Mouse (Mus musculus) urinary bladder, postnatal 25 days (tissue): Measurements from ENCODE around the gene Eml1.

Experiments used
- DNase-seq: peaks from one replicate; pipeline ENCODE4 v3.0.0; 2022; ENCODE audit warnings: low spot score

Gene Eml1

GRCm38 (mm10) chr12:108422495-108422857 is 51.7 kb downstream of the Eml1 start:
- no peak for DNase-seq

- DNase-seq, result peak; percentile 90
Observed at GRCm38 (mm10) chr12:108422858-108423631, 52.3 kb downstream of the Eml1 start.

- DNase-seq, result no peak
Observed at GRCm38 (mm10) chr12:108430964-108431363, 60.2 kb downstream of the Eml1 start.

GRCm38 (mm10) chr12:108431714-108432113 is 61.0 kb downstream of the Eml1 start:
- DNase-seq, result no peak

- no peak for DNase-seq
Observed at GRCm38 (mm10) chr12:108432578-108432977, 61.8 kb downstream of the Eml1 start.

- no peak for DNase-seq
Observed at GRCm38 (mm10) chr12:108433030-108433429, 62.3 kb downstream of the Eml1 start.

- DNase-seq, result peak; percentile 46
Observed at GRCm38 (mm10) chr12:108433498-108433897, 62.7 kb downstream of the Eml1 start.

- no peak for DNase-seq
Observed at GRCm38 (mm10) chr12:108435444-108436015, 64.8 kb downstream of the Eml1 start.

GRCm38 (mm10) chr12:108436029-108436923 is 65.5 kb downstream of the Eml1 start:
- DNase-seq, result no peak

- no peak for DNase-seq
Observed at GRCm38 (mm10) chr12:108437446-108437845, 66.7 kb downstream of the Eml1 start.

- DNase-seq, result no peak
Observed at GRCm38 (mm10) chr12:108443271-108443670, 72.5 kb downstream of the Eml1 start.

- no peak for DNase-seq
Observed at GRCm38 (mm10) chr12:108443708-108444107, 73.0 kb downstream of the Eml1 start.

- no peak for DNase-seq
Observed at GRCm38 (mm10) chr12:108444166-108445115, 73.7 kb downstream of the Eml1 start.

- no peak for DNase-seq
Observed at GRCm38 (mm10) chr12:108446721-108447120, 76.0 kb downstream of the Eml1 start.

GRCm38 (mm10) chr12:108448396-108448795 is 77.6 kb downstream of the Eml1 start:
- no peak for DNase-seq

- no peak for DNase-seq
Observed at GRCm38 (mm10) chr12:108449935-108450334, 79.2 kb downstream of the Eml1 start.

- no peak for DNase-seq
Observed at GRCm38 (mm10) chr12:108450546-108450945, 79.8 kb downstream of the Eml1 start.

- DNase-seq, result no peak
Observed at GRCm38 (mm10) chr12:108452151-108452874, 81.6 kb downstream of the Eml1 start.

GRCm38 (mm10) chr12:108453561-108454044 is 82.8 kb downstream of the Eml1 start:
- DNase-seq, result no peak

GRCm38 (mm10) chr12:108455004-108455403 is 84.2 kb downstream of the Eml1 start:
- no peak for DNase-seq

- DNase-seq, result no peak
Observed at GRCm38 (mm10) chr12:108472898-108473297, 102.1 kb downstream of the Eml1 start.
